In the genomic region with DNA sequence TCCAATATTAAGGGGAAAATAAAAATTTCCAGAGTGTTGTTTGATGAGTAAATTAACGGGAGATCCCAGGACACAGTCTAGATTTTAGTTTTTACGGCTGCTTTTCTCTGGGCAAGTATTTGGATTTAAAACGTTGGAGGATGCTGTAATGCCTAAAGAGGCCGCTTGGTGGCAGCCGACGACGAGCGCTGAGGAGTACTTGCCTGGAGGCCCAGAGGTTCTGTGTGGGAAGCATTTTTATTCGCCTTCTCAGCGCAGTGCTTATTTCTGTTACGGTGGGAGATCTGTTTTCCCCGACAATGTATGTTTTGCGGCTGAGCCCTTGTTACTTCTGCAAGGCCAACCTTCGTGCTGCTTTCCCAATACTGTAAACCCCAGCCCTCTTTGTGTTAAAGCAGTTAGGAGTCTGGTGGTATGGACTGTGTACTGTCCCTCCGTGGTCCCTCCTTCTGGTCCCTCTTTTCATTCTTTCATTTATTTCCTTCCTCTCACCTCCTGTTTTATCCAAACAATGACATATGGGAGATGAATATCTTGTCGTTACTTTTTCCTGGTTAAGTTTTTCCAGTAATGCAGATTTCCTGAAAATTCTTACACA, we compare ENCODE assay signal across 8 mouse cellular contexts.
A peak's percentile ranks its signal among the peaks of the same experiment; 100 is the strongest.
DNase-seq lines count a peak whose midpoint lies in the region; ATAC-seq and TF ChIP-seq lines count a peak whose summit lies in the region.

No protein-coding gene starts in this region.

- TF ChIP-seq EP300 in heart, postnatal 0 days (IDR thresholded peaks at IDR 0.05; ENCODE audit: low read depth): no peak

- DNase-seq in B cell, adult 2 months: peak; percentile 57 to 62
- peak; percentile 84 for DNase-seq in adrenal gland, postnatal 10 days
- peak; percentile 79 for DNase-seq in embryonic facial prominence, embryonic 10.5 days (ENCODE audit: low spot score)
- DNase-seq in heart, postnatal 0 days (ENCODE audit: low spot score): peak; percentile 58
- peak; percentile 56 to 86 for DNase-seq in kidney, postnatal 36 days
- DNase-seq in lung, adult 18-20 months: peak; percentile 9 to 47
- DNase-seq in ovary, postnatal 10 days (ENCODE audit: low spot score): peak; percentile 16
- DNase-seq in thymus, postnatal 14 days: peak; percentile 63

- H3K9ac ChIP-seq in heart, postnatal 0 days (replicated peaks; ENCODE audit: low read depth, low read length): no peak overlapping the region

- no peak overlapping the region for H3K4me2 ChIP-seq in heart, postnatal 0 days (ENCODE audit: low read depth, low read length)

- WGBS in embryonic facial prominence, embryonic 10.5 days: 21% methylated on average over 16 of the region's 16 CpGs
- WGBS in heart, postnatal 0 days: 15% methylated on average over 16 of the region's 16 CpGs

- no peak overlapping the region for H3K27ac ChIP-seq in embryonic facial prominence, embryonic 10.5 days (replicated peaks)
- no peak overlapping the region for H3K27ac ChIP-seq in heart, postnatal 0 days (ENCODE audit: low read depth)

- H3K27me3 ChIP-seq in embryonic facial prominence, embryonic 10.5 days (replicated peaks; ENCODE audit: low read depth, poor library complexity, severe bottlenecking): no peaks in the 10 kb centered on the region
- no peaks in the 10 kb centered on the region for H3K27me3 ChIP-seq in heart, postnatal 0 days (ENCODE audit: control insufficient read depth, insufficient read depth, low read length)

- ATAC-seq in heart, postnatal 0 days (ENCODE audit: insufficient read depth, low read depth): no peak

- no peaks in the 10 kb centered on the region for H3K36me3 ChIP-seq in embryonic facial prominence, embryonic 10.5 days (replicated peaks)
- no peaks in the 10 kb centered on the region for H3K36me3 ChIP-seq in heart, postnatal 0 days (replicated peaks; ENCODE audit: control insufficient read depth, insufficient read depth, low read length)

- TF ChIP-seq CTCF in heart, postnatal 0 days (IDR thresholded peaks at IDR 0.05; ENCODE audit: low read depth): peak; percentile 79

- H3K4me1 ChIP-seq in embryonic facial prominence, embryonic 10.5 days: 0 out of 2 replicates have a peak, but pooled peaks cover 2% of the 10 kb centered on the region
- no peaks in the 10 kb centered on the region for H3K4me1 ChIP-seq in heart, postnatal 0 days (ENCODE audit: control insufficient read depth, insufficient read depth)

- H3K4me3 ChIP-seq in embryonic facial prominence, embryonic 10.5 days: no peak overlapping the region
- no peak overlapping the region for H3K4me3 ChIP-seq in heart, postnatal 0 days (ENCODE audit: low read depth, low read length)

- no peaks in the 10 kb centered on the region for H3K9me3 ChIP-seq in embryonic facial prominence, embryonic 10.5 days
- no peaks in the 10 kb centered on the region for H3K9me3 ChIP-seq in heart, postnatal 0 days (replicated peaks; ENCODE audit: control insufficient read depth, low read length)

Comparison
In these comparisons a context has a peak if more than half of its experiments do, and no peak if none do; other contexts are left out.
1. DNase-seq: peak in every context shown above with its lines; median percentile 84 in adrenal gland, postnatal 10 days; 79 in embryonic facial prominence, embryonic 10.5 days; 71 in kidney, postnatal 36 days; 63 in thymus, postnatal 14 days; 60 in B cell, adult 2 months; 58 in heart, postnatal 0 days; 28 in lung, adult 18-20 months; 16 in ovary, postnatal 10 days.